Mouse (Mus musculus): ENCODE data around the gene Tmem63b. TPM values are rescaled to one million over a fixed set of nuclear protein-coding genes. Genes with fewer than 3 reads are reported as not detected.

The Tmem63b gene
- polyA plus RNA-seq, 1 experiment from 2014 or later: 35.5 TPM

DNA sequence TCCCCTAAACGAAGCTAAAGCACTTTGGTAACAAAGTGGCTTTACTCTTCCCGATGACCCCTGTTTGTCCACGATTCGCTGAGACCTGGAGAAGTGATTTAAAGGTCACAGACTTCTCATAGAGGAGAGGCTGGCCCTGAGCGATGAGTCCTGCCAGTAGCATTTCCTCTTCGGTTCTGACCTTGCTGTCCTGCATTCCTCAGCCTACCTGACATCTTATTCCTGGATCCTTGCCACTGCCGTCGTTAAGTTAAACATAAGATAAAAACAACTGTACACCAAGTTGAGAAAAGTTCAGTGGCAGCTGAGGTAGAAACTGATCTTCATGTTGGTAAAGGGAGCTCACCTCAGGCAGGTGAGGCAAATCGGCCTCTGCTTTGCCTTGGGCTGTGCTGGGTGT, 2.4 kb upstream of the Tmem63b start:
- no peak overlapping the region for H3K4me2 ChIP-seq
- H3K4me1 ChIP-seq: peaks cover 52% of the 10 kb centered on the region
- no peaks in the 10 kb centered on the region for H3K36me3 ChIP-seq
- no peak for ATAC-seq (ENCODE audit: extremely low read depth, insufficient number of reproducible peaks, low FRiP score, low TSS enrichment)
- H3K4me3 ChIP-seq: no peak overlapping the region
- no peaks in the 10 kb centered on the region for H3K27me3 ChIP-seq (replicated peaks)
- H3K27ac ChIP-seq (replicated peaks): 0 out of 2 replicates have a peak overlapping the region, but pooled peaks have one; percentile 20
- no peaks in the 10 kb centered on the region for H3K9me3 ChIP-seq
- 0 out of 2 replicates have a peak overlapping the region, but pooled peaks have one; percentile 61 for H3K9ac ChIP-seq
- WGBS: 58% methylated on average over 9 of the region's 9 CpGs

DNA sequence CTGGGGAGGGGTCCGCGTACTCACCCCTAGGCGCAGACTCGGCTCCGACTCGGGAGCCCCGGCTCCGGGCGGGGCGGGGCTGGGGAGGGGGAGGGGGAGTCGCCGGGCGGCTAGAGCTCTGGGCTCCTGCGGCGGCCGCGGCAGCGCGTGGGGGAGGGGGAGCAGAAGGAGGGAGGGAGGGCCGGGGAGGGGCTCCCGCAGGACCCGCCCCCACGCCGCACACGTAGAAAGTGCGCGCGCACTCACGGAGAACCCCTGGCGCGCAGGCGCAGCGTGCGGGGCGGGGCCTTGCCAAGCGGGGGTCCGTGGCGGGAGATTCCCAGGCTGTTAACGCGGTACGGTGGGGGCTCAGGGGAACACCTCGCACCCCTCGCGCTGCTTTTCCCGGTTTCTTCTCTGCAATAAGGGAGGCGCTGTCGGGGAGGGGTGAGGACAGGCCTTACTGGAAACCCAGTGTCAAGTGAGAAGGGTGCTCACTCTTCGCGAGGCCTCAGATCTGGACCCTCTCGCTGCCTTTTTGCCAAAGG, 549 bp downstream of the Tmem63b start, which contains the start of gene Mrpl14:
TSS of gene Mrpl14 (plus strand) at position 230 of the 527 bp plus-strand sequence.
- WGBS: under 1% methylated on average over 35 of the region's 50 CpGs
- peak; percentile 82 for ATAC-seq (ENCODE audit: extremely low read depth, insufficient number of reproducible peaks, low FRiP score, low TSS enrichment)

DNA sequence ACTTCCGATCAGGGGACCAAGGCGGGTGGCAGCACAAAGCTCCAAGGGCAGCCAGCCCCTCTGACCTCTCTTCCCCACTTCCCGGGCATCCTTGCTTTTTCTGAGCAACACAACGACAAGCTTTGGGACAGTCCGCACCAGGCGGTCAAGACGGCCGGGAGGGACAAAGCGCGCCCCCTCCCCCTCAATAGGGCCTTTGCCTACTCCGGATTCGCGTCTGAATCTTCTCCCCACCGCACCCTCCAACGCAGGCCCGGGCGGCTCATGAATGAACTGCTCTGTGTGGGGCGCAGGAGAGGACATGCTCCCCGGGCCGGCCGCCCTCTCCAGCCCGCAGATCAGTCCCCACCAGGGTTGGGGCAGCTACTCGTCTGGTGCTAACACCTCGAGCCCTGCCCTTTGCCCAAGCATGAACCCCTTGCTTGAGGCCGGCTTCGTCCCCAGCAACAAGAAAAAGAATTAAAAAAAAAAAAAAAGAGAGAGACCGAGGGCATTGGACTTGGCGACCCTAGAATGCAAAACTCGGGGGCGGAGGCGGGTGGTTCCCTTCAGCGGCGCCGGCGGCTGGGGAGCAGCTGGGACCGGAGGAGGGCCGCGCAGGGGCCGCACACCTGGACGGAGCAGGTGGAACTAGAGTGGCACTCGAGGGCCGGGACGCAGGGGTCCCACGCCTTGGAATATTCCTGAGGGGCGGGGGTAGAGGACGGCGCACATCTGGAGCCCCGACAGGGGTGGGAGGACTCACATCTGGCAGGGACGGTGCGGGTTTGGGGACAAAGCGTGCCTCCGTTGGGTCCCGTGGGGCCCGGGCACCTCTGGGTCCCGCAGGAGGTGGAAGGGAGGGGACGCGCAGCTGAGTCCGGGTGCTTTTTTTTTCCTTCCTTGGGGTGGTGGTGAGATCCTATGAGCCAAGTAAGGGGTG, 1.3 kb downstream of the Tmem63b start:
- Histone ChIP-seq H3K9me3 (0 out of 2 replicates have a peak, but pooled peaks cover 5% of the 10 kb centered on the region), H3K4me1 (peaks cover 45% of the 10 kb centered on the region), H3K9ac (peak overlapping the region; percentile 97), H3K27ac (replicated peaks) (peak overlapping the region; percentile 78), H3K4me3 (peak overlapping the region; percentile 94), H3K27me3 (replicated peaks) (no peaks in the 10 kb centered on the region), H3K4me2 (peak overlapping the region; percentile 95), H3K36me3 (no peaks in the 10 kb centered on the region)
- peak; percentile 58 for ATAC-seq (ENCODE audit: extremely low read depth, insufficient number of reproducible peaks, low FRiP score, low TSS enrichment)
- under 1% methylated on average over 58 of the region's 58 CpGs for WGBS

More for the DNA sequence above, 549 bp downstream of the Tmem63b start, which contains the start of gene Mrpl14:
- Histone ChIP-seq H3K27ac (replicated peaks) (peak within 1 kb of the TSS; percentile 78), H3K4me3 (peak within 1 kb of the TSS; percentile 94), H3K27me3 (replicated peaks) (no peaks in the 10 kb centered on the region), H3K9ac (peak within 1 kb of the TSS; percentile 97), H3K4me2 (peak within 1 kb of the TSS; percentile 95), H3K36me3 (no peaks in the 10 kb centered on the region), H3K4me1 (peaks cover 39% of the 10 kb centered on the region), H3K9me3 (0 out of 2 replicates have a peak, but pooled peaks cover 5% of the 10 kb centered on the region)

- Histone ChIP-seq H3K4me2 (peak overlapping the region; percentile 95), H3K4me1 (peaks cover 47% of the 10 kb centered on the region), H3K4me3 (peak overlapping the region; percentile 94), H3K9ac (peak overlapping the region; percentile 97), H3K36me3 (no peaks in the 10 kb centered on the region), H3K9me3 (0 out of 2 replicates have a peak, but pooled peaks cover 5% of the 10 kb centered on the region), H3K27ac (replicated peaks) (peak overlapping the region; percentile 78), H3K27me3 (replicated peaks) (no peaks in the 10 kb centered on the region)
- WGBS: 31% methylated on average over 14 of the region's 14 CpGs
- 0 out of 2 replicates have a peak, but pooled peaks have one; percentile 4 for ATAC-seq (ENCODE audit: extremely low read depth, insufficient number of reproducible peaks, low FRiP score, low TSS enrichment)
Observed at GRCm38 (mm10) chr17:45684667-45685131, 2.0 kb downstream of the Tmem63b start.

DNA sequence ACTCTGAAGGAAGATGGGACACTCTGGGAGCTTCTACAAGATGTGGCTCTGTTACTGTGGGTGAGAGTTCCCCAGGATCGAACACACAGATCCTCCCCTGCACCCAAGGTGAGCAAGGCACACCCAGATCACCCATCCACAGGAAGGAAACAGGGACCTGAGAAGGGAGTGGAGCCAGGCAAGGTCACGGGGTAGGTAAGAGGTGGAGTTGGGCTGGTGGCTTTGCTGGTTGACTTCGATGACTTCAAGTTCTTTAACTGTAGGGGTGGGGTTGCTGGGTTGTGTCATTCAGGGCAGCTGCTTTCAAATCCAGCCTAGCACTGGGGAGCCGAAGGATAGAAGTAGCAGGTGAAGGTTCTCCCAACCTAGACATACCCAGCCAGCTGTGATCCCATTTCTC, 3.9 kb downstream of the Tmem63b start:
- no peaks in the 10 kb centered on the region for H3K27me3 ChIP-seq (replicated peaks)
- H3K9ac ChIP-seq: no peak overlapping the region
- H3K36me3 ChIP-seq: peaks cover 7% of the 10 kb centered on the region
- 0 out of 2 replicates have a peak, but pooled peaks cover 5% of the 10 kb centered on the region for H3K9me3 ChIP-seq
- no peak for ATAC-seq (ENCODE audit: extremely low read depth, insufficient number of reproducible peaks, low FRiP score, low TSS enrichment)
- H3K4me2 ChIP-seq: no peak overlapping the region
- WGBS: 77% methylated on average over 4 of the region's 4 CpGs
- H3K4me3 ChIP-seq: no peak overlapping the region
- H3K27ac ChIP-seq (replicated peaks): no peak overlapping the region
- H3K4me1 ChIP-seq: peaks cover 34% of the 10 kb centered on the region

- Histone ChIP-seq H3K9ac (no peak overlapping the region), H3K27me3 (replicated peaks) (no peaks in the 10 kb centered on the region), H3K4me2 (no peak overlapping the region), H3K36me3 (peaks cover 19% of the 10 kb centered on the region), H3K9me3 (0 out of 2 replicates have a peak, but pooled peaks cover 5% of the 10 kb centered on the region), H3K27ac (replicated peaks) (no peak overlapping the region), H3K4me1 (peaks cover 21% of the 10 kb centered on the region), H3K4me3 (no peak overlapping the region)
- no peak for ATAC-seq (ENCODE audit: extremely low read depth, insufficient number of reproducible peaks, low FRiP score, low TSS enrichment)
- WGBS: 93% methylated on average over 1 of the region's 1 CpGs
Observed at GRCm38 (mm10) chr17:45681588-45681987, 5.1 kb downstream of the Tmem63b start.

DNA sequence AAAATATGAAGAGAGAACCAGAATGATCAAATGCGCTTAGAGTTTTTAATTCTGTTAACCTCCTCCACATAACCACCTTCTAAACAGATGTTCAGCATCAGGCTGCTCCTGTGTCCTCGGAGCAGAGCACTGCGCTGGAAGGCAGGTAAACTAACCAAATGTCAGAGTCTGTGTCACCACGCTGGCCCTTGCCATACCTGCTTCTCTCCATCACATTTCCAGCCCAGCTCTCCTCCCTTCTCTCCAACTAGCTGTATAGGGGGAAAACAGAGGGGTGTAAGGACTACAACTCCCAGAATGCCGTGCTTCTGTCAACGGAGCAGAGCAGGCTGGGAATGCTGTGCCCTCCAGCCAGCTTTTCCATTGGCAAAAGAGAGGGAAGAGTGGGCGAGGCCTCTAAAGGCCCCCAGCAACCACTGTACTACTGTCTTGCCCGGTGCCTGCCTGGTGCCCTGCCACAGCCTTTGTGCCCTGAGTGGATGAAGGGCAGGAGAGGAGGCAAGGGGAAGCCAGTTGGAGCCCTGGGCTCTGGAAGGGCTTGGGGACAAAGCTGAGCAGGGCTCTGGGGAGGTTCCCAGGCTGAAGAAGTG, 6.2 kb downstream of the Tmem63b start:
- Histone ChIP-seq H3K9ac (peak overlapping the region; percentile 76), H3K27me3 (replicated peaks) (no peaks in the 10 kb centered on the region), H3K4me2 (peak overlapping the region; percentile 64), H3K36me3 (peaks cover 30% of the 10 kb centered on the region), H3K4me3 (peak overlapping the region; percentile 30), H3K4me1 (peaks cover 21% of the 10 kb centered on the region), H3K27ac (replicated peaks) (peak overlapping the region; percentile 78), H3K9me3 (0 out of 2 replicates have a peak, but pooled peaks cover 5% of the 10 kb centered on the region)
- 48% methylated on average over 8 of the region's 8 CpGs for WGBS
- ATAC-seq (ENCODE audit: extremely low read depth, insufficient number of reproducible peaks, low FRiP score, low TSS enrichment): peak; percentile 29; the same call in 1 of the 2 replicates

DNA sequence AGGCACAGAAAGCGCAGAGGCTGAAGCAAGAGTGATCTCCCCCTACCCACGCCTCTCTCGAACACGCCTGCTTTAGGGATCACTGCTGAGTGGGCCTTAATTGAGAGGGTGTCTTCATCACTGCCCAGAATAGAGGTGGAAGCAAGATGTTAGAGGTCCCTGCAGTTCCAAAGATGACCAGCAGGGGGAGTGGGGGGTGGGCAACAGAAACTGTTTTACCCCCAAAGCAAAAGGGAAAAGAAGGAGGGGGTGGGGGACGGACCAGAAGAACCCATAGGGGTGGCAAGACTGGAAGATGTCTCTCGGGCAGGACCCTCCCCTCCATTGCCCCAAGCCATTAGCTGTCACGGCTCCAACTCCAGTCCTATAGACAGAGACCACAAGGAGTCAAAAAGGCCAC, 8.6 kb downstream of the Tmem63b start:
- no peak for ATAC-seq (ENCODE audit: extremely low read depth, insufficient number of reproducible peaks, low FRiP score, low TSS enrichment)
- Histone ChIP-seq H3K9me3 (0 out of 2 replicates have a peak, but pooled peaks cover 5% of the 10 kb centered on the region), H3K27me3 (replicated peaks) (no peaks in the 10 kb centered on the region), H3K27ac (replicated peaks) (no peak overlapping the region), H3K4me1 (peaks cover 9% of the 10 kb centered on the region), H3K9ac (no peak overlapping the region), H3K36me3 (peaks cover 49% of the 10 kb centered on the region), H3K4me2 (no peak overlapping the region), H3K4me3 (no peak overlapping the region)
- WGBS: 28% methylated on average over 7 of the region's 7 CpGs

DNA sequence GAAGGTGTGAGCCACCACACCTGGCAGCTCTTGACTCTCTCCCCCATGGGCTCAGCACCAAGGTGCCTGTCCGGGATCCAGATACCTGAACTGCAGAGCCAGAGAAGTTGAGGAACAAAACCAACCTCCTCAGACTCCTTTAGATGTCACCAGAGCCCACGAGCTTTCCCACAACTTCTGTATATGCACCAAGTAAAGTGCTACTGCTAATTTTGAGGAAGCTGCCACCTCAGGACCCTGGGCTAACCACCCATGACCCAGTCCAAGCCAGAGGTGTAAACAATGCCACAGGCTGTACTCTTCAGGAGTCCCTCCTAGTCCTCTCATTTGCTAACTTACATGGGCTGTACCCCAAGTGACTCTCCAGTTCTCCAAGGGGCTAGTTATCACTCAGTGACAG, 14.1 kb downstream of the Tmem63b start:
- Histone ChIP-seq H3K4me2 (no peak overlapping the region), H3K36me3 (peaks cover 92% of the 10 kb centered on the region), H3K9ac (no peak overlapping the region), H3K9me3 (no peaks in the 10 kb centered on the region), H3K4me1 (no peaks in the 10 kb centered on the region), H3K27ac (replicated peaks) (no peak overlapping the region), H3K27me3 (replicated peaks) (no peaks in the 10 kb centered on the region), H3K4me3 (no peak overlapping the region)
- ATAC-seq (ENCODE audit: extremely low read depth, insufficient number of reproducible peaks, low FRiP score, low TSS enrichment): no peak
- 87% methylated on average over 2 of the region's 2 CpGs for WGBS

GRCm38 (mm10) chr17:45671821-45672220, 14.9 kb downstream of the Tmem63b start:
- Histone ChIP-seq H3K9ac (no peak overlapping the region), H3K4me2 (no peak overlapping the region), H3K27ac (replicated peaks) (no peak overlapping the region), H3K36me3 (peaks cover 94% of the 10 kb centered on the region), H3K4me1 (no peaks in the 10 kb centered on the region), H3K27me3 (replicated peaks) (no peaks in the 10 kb centered on the region), H3K4me3 (no peak overlapping the region), H3K9me3 (no peaks in the 10 kb centered on the region)
- 85% methylated on average over 1 of the region's 1 CpGs for WGBS
- no peak for ATAC-seq (ENCODE audit: extremely low read depth, insufficient number of reproducible peaks, low FRiP score, low TSS enrichment)

GRCm38 (mm10) chr17:45667986-45668385, 18.7 kb downstream of the Tmem63b start:
- WGBS: 88% methylated on average over 10 of the region's 10 CpGs
- H3K4me1 ChIP-seq: peaks cover 3% of the 10 kb centered on the region
- H3K9me3 ChIP-seq: no peaks in the 10 kb centered on the region
- no peak overlapping the region for H3K27ac ChIP-seq (replicated peaks)
- H3K36me3 ChIP-seq: peaks cover 86% of the 10 kb centered on the region
- H3K4me2 ChIP-seq: no peak overlapping the region
- no peaks in the 10 kb centered on the region for H3K27me3 ChIP-seq (replicated peaks)
- no peak overlapping the region for H3K4me3 ChIP-seq
- ATAC-seq (ENCODE audit: extremely low read depth, insufficient number of reproducible peaks, low FRiP score, low TSS enrichment): no peak
- H3K9ac ChIP-seq: no peak overlapping the region
